Mouse (Mus musculus) heart, postnatal 0 days (tissue): ENCODE results near the gene Sap18b.

Experiments
- CTCF ChIP-seq: IDR thresholded peaks from 2 replicates; pipeline ENCODE4 v1.5.1; 2016; ENCODE audit warnings: antibody characterized with exemption, control low read depth, low read depth
- EP300 ChIP-seq: IDR thresholded peaks from 2 replicates; pipeline ENCODE4 v1.6.1; 2016; ENCODE audit warnings: antibody characterized with exemption, low read depth

- TF ChIP-seq EP300 (no peak), CTCF (no peak)
These were observed 22.9 kb upstream of the Sap18b start for GRCm38 (mm10) chr8:95802231-95802630.
